Mouse (Mus musculus) spleen, adult 2 months (tissue): ENCODE measurements around the gene Samd10. TPM values are rescaled to one million over a fixed set of nuclear protein-coding genes. Genes with fewer than 3 reads are reported as not detected.

Experiments used
- DNase-seq, 2 experiments: peaks; one replicate each; pipeline versions ENCODE4 v3.0.0 to v3.0.0-alpha.2; 2012 to 2021; ENCODE audit warnings: low spot score in 2 of 2, low read depth in 1 of 2
- H3K27ac ChIP-seq: fragments of 200-500 bp; 2 replicates; pipeline ENCODE4 v1.5.1; 2012; ENCODE audit warnings: low read length, inconsistent platforms; ENCODE audit not compliant: insufficient read depth
- H3K27me3 ChIP-seq: fragments of 200-500 bp; 2 replicates; pipeline ENCODE4 v1.6.1; 2012; ENCODE audit warnings: mild to moderate bottlenecking, moderate library complexity, low read length, inconsistent platforms; ENCODE audit not compliant: control insufficient read depth, insufficient read depth
- H3K36me3 ChIP-seq: fragments of 200-500 bp; 2 replicates; pipeline ENCODE4 v1.6.1; 2012; ENCODE audit warnings: mild to moderate bottlenecking, low read length, inconsistent platforms; ENCODE audit not compliant: control insufficient read depth, insufficient read depth
- H3K4me1 ChIP-seq: fragments of 200-500 bp; 2 replicates; pipeline ENCODE4 v1.6.1; 2011; ENCODE audit warnings: inconsistent platforms; ENCODE audit not compliant: control insufficient read depth, insufficient read depth, insufficient read length
- H3K4me3 ChIP-seq: fragments of 200-500 bp; 2 replicates; pipeline ENCODE4 v1.5.1; 2011; ENCODE audit warnings: mild to moderate bottlenecking, inconsistent platforms; ENCODE audit not compliant: insufficient read depth, insufficient read length; ENCODE audit errors: extremely low read depth
- CTCF ChIP-seq: fragments of 200-500 bp; IDR thresholded peaks from 2 replicates; pipeline ENCODE4 v1.5.1; 2011; ENCODE audit warnings: mild to moderate bottlenecking, inconsistent platforms; ENCODE audit not compliant: insufficient read depth, insufficient read length, insufficient replicate concordance; ENCODE audit errors: extremely low read depth
- POLR2A ChIP-seq: fragments of 200-500 bp; IDR thresholded peaks from 2 replicates; pipeline ENCODE4 v1.6.1; 2011; ENCODE audit warnings: low read depth, low read length, inconsistent platforms
- WGBS: fragments of 180-500 bp; shearing (Covaris S2); methylation state at CpG from one replicate; pipeline ENCODE4 v1.1.7; 2018; 5-methylcytosine and 5-hydroxymethylcytosine counted together
- polyA plus RNA-seq: library from polyadenylated mRNA; depleted of rRNA; stranded (reverse); fragments of >200 nt; gene quantifications from 2 replicates; pipeline ENCODE4 v1.2.3, GENCODE M21; 2012

Samd10 gene
- polyA plus RNA-seq, 1 experiment: 15.0 TPM

DNA sequence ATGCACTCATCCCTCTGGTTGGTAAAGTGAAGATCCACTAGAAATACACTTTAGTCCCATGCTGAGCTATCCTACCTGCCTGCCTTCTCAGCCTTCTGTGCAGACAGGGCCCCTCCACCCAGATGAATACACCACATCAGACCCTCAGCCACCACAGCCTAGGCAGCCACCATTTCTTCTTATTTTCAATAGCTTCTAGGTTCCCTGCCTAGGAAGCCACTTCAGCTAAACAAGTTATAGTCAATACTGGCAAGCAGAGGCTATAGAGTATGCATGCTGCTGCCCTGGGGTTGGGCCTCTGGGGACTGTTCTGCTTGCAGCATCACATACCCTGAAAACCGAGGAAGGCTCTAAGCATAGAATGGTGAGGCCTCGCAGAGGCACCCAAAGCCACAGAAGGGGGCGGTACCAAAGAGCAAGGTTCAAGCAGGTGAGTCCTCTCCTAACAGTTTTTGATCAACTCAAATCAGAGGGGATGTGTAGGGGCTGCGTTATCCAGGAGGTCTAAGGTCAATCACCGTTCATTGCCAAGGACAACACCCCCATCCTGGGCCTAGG is 7.4 kb downstream of the Samd10 start, which contains the start of gene Prpf6:
TSS of gene Prpf6 (plus strand) at position 341 of the 558 bp plus-strand sequence.
- Histone ChIP-seq H3K27ac (peak within 1 kb of the TSS; percentile 79), H3K4me3 (peak within 1 kb of the TSS; percentile 66), H3K36me3 (peaks cover 5% of the 10 kb centered on the region), H3K27me3 (no peaks in the 10 kb centered on the region), H3K4me1 (peaks cover 9% of the 10 kb centered on the region; the same call in 1 of the 2 replicates)
- 5% methylated on average over 5 of the region's 5 CpGs for WGBS
- DNase-seq: peak in 1 of 2 experiments; percentile 27
- no peak for TF ChIP-seq CTCF
- no peak for TF ChIP-seq POLR2A

DNA sequence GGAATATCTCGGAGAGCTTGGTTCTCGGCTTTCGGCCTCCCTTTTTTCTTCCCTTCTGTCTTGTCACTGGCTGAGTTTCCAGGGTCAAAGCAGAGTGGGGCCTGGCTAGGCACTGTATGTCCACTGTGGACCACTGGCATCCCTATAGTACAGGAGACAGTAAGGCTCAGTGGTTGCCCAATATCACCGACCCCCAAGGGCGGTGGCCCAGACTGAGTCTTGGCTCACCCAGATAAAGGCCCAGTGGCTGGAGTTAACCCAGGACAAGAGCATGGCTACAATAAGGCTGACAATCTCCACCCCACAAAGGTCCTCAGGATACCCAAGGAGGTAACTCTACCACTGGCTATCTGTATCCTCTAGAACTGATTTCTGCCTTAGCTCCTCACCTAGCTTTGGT is 8.5 kb downstream of the Samd10 start:
- Histone ChIP-seq H3K36me3 (peaks cover 13% of the 10 kb centered on the region), H3K27ac (no peak overlapping the region), H3K4me3 (no peak overlapping the region), H3K27me3 (no peaks in the 10 kb centered on the region), H3K4me1 (peaks cover 9% of the 10 kb centered on the region; the same call in 1 of the 2 replicates)
- 94% methylated on average over 5 of the region's 5 CpGs for WGBS
- TF ChIP-seq POLR2A (no peak), CTCF (no peak)
- DNase-seq: no peak

DNA sequence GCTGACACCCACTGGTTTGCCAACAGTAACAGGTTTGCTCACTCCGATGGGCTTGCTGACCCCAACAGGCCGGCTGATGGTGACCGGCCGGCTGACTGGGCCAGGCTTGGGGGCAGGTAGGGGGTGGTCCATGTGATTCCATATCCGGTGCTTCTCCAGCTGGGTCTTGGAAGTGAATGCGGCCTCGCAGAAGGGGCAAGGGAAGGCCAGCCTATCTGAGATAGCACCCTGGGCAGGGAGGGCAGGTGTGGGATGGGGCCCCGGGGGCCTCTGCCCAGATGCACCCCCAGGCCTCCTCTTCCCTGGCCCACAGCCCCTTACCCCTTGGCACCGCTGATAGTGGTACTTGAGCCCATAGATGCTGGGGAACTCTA is 9.3 kb downstream of the Samd10 start:
- Histone ChIP-seq H3K36me3 (peaks cover 14% of the 10 kb centered on the region), H3K4me1 (peaks cover 9% of the 10 kb centered on the region; the same call in 1 of the 2 replicates), H3K27ac (no peak overlapping the region), H3K4me3 (no peak overlapping the region), H3K27me3 (no peaks in the 10 kb centered on the region)
- TF ChIP-seq POLR2A (no peak), CTCF (no peak)
- no peak for DNase-seq
- 92% methylated on average over 9 of the region's 9 CpGs for WGBS

DNA sequence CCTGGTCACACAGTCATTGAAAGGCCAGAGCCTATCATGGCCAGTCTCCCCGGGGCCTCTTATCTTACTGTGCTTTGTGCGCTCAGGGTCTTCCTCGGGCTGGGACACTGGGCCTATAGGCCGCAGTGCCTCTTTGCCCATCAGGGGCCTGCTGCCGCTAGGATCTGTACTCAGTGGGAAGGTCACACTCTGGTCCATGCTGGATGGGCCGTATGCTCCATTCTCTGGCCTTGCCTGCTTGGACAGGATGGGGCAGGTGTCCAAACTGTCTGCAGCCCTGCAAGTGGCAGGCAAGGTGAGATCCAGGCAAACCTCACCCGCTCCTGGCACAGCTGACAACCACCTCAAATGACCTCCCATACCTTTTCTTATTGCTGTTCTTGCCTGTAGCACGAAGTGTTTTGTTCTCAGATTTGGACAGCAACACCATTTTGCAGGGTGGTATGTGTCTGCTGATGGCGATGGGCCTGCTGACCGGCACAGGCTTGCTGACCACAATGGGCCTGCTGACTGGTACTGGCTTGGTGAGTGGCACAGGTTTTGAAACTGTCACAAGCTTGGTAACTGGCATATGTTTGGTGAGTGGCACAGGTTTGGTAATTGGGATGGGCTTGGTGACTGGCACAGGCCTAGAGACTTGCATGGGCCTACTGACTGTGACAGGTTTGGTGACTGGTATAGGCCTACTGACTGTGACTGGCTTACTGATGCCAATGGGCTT is 9.8 kb downstream of the Samd10 start:
- H3K4me1 ChIP-seq: peaks cover 9% of the 10 kb centered on the region; the same call in 1 of the 2 replicates
- H3K36me3 ChIP-seq: peaks cover 15% of the 10 kb centered on the region
- TF ChIP-seq CTCF: no peak
- no peak for TF ChIP-seq POLR2A
- DNase-seq: no peak
- H3K27ac ChIP-seq: no peak overlapping the region
- H3K4me3 ChIP-seq: no peak overlapping the region
- no peaks in the 10 kb centered on the region for H3K27me3 ChIP-seq
- 93% methylated on average over 10 of the region's 10 CpGs for WGBS

DNA sequence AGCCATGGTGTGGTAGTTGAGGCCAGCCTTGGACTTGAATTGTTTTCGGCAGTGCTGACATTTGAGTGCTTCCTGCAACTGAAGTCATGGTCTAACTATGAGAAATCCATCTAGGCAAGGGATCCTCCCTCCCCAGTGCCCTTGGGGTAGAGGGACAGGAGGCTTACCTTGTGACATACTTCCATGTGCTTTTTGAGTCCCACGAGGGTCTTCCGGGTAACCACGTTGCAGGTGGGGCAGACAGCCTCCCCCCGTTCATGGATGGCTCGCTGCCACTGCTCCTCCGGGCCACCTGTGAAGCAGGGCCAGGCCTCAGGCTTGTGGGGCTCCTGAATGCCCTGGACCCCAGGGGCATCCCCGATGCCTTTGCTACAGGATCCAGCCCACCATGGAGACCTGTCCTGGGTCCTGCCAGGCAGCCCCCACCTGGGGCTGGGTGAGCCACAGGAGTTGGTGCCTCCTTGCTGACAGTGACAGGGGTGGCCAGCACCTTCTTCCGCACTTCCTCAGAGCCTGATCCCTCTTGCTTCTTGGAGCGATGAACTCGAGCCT is 10.7 kb downstream of the Samd10 start:
- H3K36me3 ChIP-seq: peaks cover 15% of the 10 kb centered on the region
- H3K27me3 ChIP-seq: no peaks in the 10 kb centered on the region
- H3K4me3 ChIP-seq: no peak overlapping the region
- 91% methylated on average over 11 of the region's 11 CpGs for WGBS
- DNase-seq: no peak
- no peak overlapping the region for H3K27ac ChIP-seq
- peaks cover 9% of the 10 kb centered on the region; the same call in 1 of the 2 replicates for H3K4me1 ChIP-seq
- TF ChIP-seq POLR2A (no peak), CTCF (no peak)

DNA sequence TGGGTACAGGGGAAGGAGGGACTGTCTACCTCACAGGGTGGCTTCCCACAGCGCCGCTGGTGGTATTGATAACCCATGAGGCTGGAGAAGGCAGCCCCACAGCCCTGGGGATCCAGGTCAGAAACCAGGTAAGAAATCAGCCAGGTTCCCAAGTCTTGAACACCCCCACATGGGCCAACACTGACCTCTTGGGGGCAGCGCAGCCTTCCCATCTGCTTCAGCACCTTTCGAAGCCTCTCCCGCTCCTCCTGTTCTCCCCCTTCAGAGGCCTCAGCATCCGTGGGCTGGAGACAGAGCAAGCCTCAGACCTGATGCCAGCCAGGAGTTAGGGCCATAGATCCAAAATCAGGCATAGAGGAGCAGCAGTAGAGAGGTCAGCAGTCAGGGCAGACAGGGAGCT is 11.2 kb downstream of the Samd10 start:
- H3K4me1 ChIP-seq: peaks cover 4% of the 10 kb centered on the region; the same call in 1 of the 2 replicates
- TF ChIP-seq POLR2A: no peak
- 0 out of 2 replicates have a peak, but pooled peaks have one; percentile 3 for TF ChIP-seq CTCF
- H3K4me3 ChIP-seq: no peak overlapping the region
- whole genome bisulfite sequencing: 87% methylated on average over 6 of the region's 6 CpGs
- H3K27me3 ChIP-seq: no peaks in the 10 kb centered on the region
- peaks cover 15% of the 10 kb centered on the region for H3K36me3 ChIP-seq
- no peak overlapping the region for H3K27ac ChIP-seq
- DNase-seq: no peak

DNA sequence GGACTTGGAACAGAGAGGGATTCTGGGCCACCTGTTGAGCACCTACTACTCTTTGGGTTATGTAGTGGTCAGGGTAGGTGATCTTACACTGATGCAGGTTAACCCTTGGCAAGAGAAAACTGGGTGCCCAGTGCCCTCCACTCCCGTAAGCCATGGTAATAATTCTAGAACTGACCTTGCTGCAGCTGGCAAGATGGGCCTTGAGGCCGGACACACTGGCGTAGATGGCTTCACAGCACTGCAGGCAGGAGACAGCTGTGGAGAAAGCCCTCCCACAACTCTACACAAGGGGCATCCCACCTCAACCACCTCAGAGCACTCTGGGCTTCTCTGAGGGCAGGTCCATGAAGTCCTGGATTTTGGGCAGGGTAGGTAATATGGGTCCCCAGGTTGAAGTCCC is 12.9 kb downstream of the Samd10 start:
- Histone ChIP-seq H3K4me3 (no peak overlapping the region), H3K27ac (no peak overlapping the region), H3K4me1 (no peaks in the 10 kb centered on the region; the same call in 1 of the 2 replicates), H3K27me3 (no peaks in the 10 kb centered on the region), H3K36me3 (peaks cover 15% of the 10 kb centered on the region)
- TF ChIP-seq CTCF: no peak
- no peak for TF ChIP-seq POLR2A
- WGBS: 99% methylated on average over 3 of the region's 3 CpGs
- DNase-seq: no peak
